Mouse (Mus musculus): ENCODE data around the gene Raet1e.
"Not testable (repeated sequence)": the region's sequence is repeated elsewhere in the genome, so short reads cannot be mapped to it uniquely, and the experiment has no call there.

DNA sequence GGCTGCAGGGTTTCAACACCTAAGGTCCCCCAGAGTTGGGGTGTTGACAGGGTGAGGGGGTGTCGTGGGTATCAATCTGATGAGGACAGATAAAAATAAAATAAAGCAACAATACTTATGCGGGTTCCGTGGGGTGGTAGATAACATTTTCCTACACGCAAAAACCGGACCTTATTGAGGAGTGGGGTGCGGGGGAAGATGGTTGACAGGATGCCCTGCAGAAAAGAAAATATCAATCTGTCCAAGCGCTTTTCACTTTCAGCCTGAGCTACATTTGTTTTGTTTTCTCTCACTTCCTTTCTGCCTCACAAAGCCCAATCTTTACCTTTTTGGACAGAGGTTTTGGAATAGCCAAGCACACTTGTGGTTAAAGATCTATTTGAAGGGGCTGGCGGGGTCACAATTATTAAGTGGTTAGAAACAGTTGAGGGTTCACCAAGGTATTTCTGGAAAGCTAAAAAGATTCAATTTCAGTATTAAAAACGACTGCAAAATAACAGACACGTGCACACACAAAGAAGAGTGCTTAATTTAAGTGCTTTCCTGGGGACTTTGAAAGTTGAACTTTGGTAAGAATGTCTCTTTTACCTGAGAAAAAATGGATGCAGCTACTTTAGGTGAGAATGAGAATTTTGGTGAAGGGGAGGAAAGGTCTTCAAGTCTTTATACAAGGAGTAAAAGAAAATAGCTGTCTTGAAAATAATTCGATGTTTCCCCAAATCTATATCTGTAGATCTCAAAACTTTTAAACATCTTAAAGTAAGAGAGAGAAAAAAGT is 6.3 kb upstream of the Raet1e start:
- not testable (repeated sequence) for TF ChIP-seq MAFK (IDR thresholded peaks at IDR 0.05; ENCODE audit: insufficient read depth, low read depth, low read length); HCFC1 (IDR thresholded peaks at IDR 0.05; ENCODE audit: borderline replicate concordance, insufficient read depth, low read length); CHD2 (IDR thresholded peaks at IDR 0.05; ENCODE audit: low read depth, low read length); ZNF384 (IDR thresholded peaks at IDR 0.05; ENCODE audit: low read depth, low read length)
